Mouse (Mus musculus): Measurements from ENCODE around the gene Retreg3.
A peak's percentile ranks its signal among the peaks of the same experiment; 100 is the strongest.
"Not testable (repeated sequence)": the region's sequence is repeated elsewhere in the genome, so short reads cannot be mapped to it uniquely, and the experiment has no call there.

Retreg3 gene

DNA sequence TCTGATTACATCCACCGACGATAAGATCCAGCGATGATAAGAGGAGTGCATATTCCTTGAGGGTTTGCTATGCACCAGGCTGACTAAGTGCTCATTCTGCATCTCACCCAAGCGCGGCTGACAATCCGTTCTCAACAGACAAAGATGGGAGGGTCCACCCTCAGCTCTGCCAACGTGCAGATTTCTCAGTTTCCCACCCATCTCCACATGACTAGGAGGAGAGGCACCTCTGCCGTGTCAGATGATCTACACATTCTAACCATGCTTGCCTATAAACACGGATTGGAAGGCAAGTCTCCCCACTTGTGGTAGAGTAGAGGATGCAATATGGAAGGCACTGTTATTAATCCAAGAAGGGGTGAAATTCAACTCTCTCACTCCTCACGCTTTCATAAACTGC is 29.1 kb upstream of the Retreg3 start:
- no peak for DNase-seq (ENCODE audit: low spot score)

DNA sequence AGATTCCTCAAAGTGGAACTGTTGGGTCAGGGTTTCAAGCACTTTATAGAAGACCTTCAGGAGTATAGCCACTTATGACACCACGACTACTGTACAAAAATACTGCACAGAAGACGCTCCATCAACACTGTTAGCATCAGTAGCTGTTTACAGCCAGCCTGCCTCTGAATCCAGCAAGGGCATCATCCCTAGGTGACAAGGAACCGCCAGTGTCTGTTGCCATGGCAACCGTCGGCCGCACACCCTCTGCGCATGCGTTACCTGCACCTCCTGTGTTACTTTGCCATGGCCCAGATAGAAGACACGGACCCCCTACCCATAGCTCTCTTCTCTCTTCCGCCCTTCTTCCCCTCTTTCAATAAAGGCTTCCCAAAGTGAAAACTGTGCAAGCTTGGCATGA is 26.7 kb upstream of the Retreg3 start:
- DNase-seq (ENCODE audit: low spot score): no peak

DNA sequence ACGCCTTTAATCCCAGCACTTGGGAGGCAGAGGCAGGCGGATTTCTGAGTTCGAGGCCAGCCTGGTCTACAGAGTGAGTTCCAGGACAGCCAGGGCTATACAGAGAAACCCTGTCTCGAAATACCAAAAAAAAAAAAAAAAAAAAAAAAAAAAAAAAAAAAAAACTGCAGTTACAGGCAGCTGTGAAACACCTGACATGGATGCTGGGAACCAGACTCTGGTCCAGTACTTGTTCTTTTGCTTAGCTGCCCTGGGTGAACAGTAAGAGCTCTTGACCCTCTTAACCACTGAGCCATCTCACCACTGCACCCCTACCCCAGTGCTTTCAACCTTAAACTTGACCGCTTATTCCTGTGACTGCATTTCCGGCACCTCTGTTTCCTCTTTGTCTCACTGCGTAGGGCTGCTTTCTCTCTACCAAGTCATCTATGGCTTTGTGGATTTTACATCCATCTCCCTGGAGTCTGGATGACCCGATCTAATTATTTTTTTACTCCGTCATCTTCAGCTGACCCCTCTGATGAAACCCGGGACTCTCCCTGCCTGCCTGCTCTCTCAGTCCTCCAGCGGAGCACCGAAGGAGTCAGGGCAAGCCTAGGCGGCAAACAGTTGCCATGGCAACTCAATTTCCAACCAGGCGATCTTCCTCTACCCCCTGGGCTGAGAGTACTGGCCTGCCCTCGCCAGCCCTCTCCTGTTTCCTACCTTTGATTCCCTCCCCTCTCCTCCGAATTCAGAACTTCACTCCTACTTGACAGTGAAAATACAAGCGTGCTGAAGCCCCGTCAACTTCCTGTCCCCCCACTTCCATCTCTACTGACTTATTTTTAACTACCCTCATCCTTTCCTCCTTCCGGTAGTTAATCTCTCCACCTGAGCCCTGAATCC is 23.9 kb upstream of the Retreg3 start:
- DNase-seq (ENCODE audit: low spot score): no peak

DNA sequence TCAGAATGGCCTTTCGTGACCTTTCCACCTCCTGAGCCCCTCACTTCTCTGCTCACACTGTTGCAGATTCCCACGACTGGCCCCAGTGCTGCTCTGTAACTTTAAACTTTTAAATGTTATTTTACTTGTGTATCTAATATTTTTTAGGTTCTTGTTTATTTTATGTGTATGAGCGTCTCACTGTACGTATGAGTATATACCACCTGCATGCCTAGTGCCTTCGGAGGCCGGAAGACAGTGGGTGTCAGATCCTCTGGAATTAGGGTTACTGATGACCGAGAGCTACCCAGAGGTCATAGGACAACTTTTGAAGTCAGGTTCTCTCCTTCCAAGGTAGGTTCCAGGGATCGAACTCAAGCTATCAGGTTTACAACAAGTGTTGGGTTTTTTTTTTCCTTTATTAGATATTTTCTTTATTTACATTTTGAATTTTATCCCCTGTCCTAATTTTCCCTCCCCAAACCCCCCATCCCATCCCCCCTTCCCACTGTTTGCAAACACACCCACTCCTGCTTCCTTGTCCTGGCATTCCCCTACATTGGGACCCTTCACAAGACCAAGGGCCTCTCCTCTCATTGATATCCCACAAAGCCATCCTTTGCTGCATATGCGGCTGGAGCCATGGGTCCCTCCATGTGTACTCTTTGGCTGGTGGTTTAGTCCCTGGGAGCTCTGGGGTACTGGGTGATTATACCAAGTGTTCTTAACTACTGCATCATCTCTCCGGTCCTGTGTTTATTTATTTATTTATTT is 22.7 kb upstream of the Retreg3 start:
- no peak for DNase-seq (ENCODE audit: low spot score)

DNA sequence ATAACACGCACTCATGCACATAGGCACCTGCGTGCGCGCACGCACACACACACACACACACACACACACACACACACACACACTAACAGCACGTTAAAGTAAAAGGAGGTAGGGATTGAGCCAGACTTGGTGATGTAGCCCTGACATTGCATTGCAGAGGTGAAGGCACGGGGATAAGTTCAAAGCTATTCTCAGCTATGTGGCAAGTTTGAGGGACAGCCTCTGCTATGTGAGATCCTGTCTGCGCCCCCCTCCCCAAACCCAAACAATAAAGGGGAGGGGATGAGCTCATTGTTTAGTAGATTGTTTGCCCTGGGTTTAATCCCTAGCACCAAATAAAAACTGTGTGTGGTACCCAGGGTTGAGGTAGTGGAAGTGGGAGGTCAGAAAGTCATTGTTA is 21.4 kb upstream of the Retreg3 start:
- no peak for DNase-seq (ENCODE audit: low spot score)

DNA sequence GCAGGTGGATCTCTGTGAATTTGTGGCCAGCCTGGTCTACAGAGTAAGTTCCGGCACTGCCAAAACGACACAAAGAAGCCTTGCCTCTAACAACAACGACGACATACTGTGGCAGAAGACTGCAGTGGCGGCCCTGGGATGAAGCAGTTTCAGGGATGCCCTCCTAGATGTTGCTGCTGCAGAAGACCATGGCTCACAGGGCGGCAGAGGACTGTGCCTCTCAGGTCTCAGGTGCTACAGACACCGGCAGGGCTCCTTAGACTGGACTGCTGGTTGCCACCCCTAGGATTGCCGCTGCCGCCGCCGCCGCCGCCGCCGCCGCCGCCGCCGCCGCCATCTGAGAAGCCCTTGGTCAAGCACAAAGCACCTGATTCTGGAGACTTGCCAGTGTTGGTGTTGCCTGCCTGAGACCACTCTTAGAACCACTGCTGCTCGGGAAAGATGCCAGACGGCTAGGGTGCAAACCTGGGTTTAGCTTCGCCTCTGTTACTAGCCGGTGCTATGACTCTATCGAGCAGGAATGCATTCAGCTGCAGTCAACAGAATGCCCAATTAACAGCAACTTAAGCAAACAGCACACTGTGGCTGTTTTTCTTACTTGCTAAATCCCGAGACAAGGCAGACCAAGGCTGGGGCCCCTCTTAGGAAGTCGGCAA is 20.6 kb upstream of the Retreg3 start:
- no peak for DNase-seq (ENCODE audit: low spot score)

DNA sequence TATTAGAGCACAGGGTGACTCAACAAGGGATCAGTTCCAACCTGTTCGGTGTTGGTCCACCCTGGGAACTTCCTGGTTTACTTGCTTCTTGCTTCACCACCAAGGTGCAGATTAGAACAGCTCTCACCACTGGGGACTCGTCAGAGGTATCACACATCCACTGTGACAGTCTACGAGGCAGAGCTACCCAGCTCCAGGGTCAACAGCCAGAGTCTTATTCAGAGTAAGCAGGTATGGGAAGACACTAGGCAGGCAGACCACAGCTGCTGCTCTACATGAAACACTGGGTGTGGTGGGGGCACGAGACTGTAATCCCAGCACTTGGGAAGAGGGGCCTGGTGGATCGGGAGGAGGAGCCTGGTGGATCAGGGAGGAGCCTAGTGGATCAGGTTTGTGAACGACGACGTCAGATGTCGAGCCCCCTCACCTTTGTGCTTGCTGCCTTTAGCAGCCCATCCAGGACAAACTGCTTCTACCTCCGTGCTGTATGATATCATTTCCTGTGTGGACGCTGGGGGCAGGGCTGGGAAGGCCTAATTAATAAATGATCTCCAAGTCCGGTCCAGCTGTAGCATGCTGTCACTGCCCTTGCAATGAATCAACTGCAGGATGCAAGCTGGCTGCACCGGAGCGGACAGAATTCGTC is 19.0 kb upstream of the Retreg3 start:
- DNase-seq (ENCODE audit: low spot score): no peak

DNA sequence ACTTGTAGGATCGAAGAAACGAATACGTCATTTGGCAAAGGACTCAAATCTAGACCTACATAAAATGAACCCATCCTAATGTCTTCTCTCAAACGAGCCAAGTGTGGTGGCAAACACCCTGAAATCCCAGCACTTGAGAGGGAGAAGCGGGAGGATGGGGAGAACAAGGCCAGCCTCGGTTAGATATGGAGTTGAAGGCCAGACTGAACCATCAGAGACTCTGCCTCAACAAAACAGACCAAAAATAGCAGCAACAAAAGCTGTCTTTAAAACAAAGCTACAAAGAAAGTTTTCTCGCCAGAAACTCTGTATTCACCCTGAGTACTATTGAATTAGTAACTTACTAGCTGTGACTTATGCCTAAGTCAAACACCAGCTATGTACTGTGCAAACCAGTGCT is 17.3 kb upstream of the Retreg3 start:
- DNase-seq (ENCODE audit: low spot score): no peak

DNA sequence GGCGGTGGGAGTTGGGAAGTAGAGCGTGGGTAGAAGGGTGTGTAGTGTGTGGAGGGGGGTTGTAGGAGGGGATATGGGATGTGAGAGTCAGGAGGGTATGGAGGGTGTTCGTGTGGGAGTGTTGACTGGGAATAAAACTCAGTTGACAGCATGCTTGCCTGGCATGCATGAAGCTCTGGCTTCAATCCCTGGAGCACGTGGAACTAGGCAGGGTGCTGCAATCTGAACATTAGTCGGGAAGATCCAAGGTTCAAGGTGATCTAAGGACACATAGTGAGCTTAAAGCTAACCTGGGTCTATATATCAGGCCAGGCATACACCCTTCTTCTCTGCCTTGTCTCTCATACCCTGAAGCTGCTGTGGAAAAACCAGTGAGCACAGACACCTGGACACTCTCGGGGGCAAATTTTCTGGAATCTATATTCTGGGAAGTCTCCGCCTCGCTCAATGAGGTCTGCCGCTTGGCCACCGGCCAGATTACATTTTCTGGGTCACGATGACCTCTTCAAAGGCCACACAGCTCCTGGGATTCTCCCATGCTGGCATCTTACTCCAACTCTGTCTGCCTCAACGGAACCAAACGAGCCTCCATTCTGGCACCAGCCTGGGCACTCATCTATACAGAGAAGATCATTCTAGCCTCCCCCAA is 14.6 kb upstream of the Retreg3 start:
- DNase-seq (ENCODE audit: low spot score): no peak

DNA sequence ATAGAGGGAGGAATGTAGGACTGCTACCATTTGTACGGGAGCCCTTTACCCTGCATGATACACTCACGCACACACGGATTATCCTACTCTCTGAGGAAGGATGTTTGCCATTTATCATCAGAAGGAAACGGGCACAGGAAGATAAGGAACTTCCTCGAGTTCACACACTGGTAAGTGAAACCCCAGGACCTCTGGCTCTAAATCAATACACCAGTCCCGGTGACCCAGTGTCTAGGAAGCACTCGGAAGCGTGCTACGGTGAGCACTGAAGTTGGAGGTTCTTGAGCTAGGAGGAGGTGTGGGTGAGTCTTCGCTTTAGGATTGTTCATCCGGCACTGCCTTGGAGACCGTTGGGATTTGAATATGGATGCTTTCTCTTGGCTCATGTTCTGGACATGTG is 13.3 kb upstream of the Retreg3 start:
- DNase-seq (ENCODE audit: low spot score): no peak

DNA sequence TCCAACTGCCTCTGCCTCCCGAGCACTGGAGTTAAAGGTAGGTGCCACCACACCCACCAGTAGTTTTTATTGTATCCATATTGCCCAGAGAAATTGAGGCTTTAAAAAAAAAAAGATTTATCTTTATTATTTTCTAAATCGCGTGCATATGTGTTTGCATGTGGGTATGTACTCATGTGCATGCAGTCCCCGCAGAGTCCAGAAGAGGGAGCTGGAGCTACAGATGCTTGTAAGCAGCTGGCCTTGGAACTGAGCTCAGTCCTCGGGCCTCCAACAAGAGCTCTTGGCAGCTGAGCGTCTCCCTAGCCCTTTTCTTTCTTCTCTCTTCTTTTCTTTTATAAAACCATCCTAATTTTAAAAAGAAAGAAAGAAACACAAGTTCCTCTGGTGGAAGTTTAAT is 12.0 kb upstream of the Retreg3 start:
- peak; percentile 61 for DNase-seq (ENCODE audit: low spot score)

DNA sequence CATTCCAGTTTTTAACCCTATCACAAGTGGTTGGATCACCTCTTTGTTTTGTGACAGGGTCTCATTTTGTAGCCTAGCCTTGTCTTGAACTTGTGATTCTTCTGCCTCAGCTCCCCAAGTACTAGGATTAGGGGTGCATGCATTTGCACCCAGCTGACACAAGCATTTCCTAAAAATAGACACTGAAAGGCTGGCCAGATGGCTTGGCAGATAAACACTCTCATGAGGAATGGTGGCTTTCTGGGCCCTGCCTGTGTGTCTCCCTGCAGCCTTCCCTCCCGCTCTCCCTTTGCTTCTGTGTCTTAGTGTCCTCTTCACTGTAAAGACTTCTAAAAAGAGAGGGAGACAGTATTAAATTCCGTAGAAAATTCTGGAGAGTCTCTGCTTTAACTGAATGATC is 11.5 kb upstream of the Retreg3 start:
- peak; percentile 69 for DNase-seq (ENCODE audit: low spot score)

DNA sequence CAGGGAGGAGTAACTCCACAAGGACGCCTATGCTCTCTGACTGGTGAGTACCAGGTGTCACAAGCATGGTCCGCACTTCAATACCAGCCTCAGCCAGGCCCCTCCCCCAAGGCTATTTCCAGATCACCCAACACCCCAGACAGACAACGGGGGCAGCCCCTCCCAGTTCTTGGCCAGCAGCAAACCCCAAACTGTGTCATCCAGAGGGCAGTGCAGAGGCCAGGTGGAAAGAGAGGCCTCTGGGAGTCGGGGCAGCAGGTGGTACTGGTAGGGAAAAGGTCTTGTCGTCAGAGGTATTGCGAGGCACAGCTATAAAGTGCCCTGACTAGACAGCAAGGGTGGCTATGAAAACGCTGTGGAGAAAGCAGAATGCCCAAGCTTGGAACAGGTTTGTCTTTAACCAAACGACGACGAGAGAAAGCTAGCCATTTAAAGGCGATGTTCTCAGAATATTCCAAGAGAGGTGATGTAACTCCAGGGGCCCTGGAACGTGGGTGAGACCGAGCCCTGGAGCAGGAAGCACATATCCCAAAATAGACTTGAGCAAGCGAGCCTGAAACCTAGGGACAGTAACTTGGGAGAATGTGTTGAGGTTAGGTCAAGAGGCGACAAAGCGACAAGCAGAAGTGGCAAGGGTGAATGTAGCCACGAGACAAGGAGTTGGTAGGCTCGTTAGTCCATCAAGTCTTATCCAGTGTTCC is 10.5 kb upstream of the Retreg3 start:
- DNase-seq (ENCODE audit: low spot score): peak; percentile 35

DNA sequence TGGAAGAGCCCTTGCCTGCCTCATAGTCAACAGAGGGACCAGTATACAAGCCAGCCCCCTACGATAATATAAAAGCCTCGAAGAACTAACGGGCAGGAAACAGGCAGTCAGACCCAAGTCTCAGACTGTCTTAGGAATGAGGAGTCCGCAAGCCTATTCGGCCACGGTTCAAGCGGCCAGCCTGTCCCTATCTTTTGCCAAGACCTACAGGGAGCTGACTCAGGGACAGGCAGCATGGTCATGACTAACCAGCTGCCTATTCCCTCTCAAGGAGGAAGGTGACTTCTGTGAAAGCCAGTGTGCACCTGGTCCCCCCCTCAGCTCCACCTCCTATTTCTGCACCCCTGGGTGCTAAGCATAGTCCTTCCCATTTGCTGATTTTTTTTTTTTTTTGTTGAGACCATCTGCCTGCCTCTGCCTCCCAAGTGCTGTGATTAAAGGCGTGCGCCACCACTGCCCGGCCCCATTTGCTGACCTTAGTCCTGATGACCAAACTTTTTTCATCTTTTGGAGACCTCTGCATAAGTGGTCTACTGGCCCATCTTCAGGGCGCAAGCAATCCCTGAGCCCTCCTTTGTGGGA is 9.4 kb upstream of the Retreg3 start:
- DNase-seq (ENCODE audit: low spot score): no peak

DNA sequence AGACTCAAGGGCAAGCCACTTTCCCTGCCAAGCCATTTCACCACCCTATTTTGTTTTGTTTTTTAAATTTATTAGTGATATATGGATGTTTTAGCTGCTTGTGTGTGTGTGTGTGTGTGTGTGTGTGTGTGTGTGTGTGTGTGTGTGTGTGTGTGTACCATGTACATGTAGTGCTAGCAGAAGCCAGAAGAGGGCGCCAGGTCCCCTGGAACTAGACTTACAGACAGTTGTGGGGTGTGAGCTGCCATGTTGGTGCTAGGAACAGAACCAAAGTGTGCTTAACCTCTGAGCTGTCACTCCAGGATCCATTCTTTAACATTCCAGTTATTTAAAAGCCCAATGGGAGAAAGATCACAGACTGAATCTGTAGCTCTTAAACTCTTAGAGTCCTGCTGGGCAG is 7.4 kb upstream of the Retreg3 start:
- no peak for DNase-seq (ENCODE audit: low spot score)

DNA sequence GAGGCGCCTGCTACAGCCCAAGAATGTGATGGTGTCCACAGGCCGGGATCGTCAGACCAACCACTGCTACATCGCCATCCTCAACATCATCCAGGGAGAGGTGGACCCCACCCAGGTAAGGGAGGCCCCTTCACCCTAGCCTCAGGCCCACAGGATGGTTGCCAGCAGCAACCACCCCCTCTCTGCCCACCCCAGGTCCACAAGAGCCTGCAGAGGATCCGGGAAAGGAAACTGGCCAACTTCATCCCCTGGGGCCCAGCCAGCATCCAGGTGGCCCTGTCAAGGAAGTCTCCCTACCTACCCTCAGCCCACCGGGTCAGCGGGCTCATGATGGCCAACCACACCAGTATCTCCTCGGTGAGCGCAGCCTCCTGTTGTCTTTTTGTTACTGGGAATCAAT is 5.3 kb upstream of the Retreg3 start:
- not testable (repeated sequence) for DNase-seq (ENCODE audit: low spot score)

DNA sequence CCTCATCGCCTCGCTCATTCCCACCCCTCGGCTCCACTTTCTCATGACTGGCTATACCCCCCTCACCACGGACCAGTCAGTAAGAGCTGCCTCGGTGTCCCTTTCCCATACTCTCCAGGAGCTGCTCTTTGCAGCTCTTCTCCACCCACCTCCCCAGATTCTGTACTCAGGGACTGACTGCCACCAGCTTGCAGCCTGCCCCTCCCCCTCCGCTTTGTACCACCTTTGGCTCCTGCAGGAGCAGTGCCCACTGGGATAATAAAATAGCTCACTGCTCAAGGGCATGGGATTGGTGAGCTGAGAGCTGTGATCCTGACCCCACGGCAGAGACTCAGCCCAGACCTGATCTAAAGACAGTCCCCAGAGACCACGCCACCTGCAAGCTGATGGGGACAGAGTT is 4.8 kb upstream of the Retreg3 start:
- not testable (repeated sequence) for DNase-seq (ENCODE audit: low spot score)

DNA sequence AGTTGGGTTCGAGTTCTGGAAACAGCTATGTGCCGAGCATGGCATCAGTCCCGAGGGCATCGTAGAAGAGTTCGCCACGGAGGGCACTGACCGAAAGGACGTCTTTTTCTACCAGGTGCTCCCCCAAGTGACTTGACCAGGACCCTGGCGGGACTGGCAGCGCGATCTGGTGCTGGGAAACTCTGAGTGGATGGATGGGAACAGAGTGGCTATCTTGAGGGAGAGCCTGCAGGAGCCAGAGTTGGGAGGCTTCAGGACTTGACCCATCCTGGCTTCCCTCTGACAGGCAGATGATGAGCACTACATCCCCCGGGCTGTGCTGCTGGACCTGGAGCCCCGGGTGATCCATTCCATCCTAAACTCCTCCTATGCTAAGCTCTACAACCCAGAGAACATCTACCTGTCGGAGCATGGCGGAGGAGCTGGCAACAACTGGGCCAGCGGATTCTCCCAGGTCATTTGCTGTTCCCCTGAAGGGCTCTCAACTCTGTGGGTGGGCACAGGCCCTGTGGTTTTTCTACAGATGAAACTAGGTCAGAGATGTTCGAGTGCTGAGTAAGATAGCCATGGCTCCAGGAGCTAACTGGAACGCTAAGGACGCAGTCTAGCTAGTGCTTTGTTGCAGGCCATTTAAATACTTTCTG is 974 bp upstream of the Retreg3 start:
- no peak for DNase-seq (ENCODE audit: low spot score)

DNA sequence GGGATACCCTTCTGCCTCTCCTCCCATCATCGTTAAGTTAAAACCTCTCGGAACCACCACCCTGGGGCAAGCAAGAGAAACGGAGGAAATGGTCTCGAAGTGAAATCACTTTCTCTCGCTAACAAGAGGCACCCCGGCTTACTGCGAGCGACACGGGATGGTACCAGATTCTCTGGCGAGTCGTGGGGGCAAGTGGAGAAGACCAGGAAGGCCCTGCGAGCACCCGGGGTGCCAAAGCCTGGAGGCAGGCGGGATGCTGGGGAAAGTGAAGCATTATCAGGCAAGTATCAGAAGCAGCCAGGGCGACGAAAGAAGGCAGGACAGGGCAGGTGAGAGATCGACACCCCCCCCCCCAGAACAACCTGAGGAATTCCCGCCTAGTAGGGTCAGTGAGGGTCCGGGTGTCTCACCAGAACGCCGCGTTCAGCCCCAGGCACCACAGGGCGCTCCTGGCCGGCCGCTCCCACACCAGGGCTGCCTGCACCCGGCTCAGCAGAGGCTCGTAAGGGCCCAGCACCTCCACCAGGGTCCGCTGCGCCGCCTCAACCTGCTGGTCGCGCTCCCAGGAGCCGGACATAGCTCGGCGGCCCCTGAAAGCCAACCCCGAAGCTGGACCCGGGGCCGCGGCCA is 447 bp downstream of the Retreg3 start:
- peak; percentile 33 for DNase-seq (ENCODE audit: low spot score)

DNA sequence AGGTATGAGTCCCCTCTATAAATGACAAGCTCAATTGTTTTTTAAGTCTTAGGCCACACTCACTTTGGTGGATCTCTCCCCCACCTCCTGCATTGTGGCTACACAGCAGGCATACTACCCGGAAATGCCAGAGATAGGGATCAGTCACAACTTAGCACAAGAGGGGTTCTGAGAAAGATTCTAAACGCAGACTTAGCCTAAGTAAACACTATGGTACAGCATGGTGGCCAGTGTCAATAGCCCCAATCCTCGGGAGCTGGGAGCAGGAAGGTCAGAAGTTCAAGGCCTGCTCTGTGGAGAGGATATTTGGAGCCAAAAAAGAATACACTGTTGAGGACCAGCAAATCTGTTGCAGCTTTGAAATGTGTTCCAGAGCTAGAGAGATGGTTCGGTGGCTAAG is 1.6 kb downstream of the Retreg3 start:
- no peak for DNase-seq (ENCODE audit: low spot score)

All from adipocyte (in vitro differentiated cells).